Mouse (Mus musculus) brain, embryonic 14.5 days (tissue): Measurements from ENCODE around the gene Irf4.

Experiments used
- CTCF ChIP-seq: fragments of 200-500 bp; IDR thresholded peaks from 2 replicates; pipeline ENCODE4 v1.5.1; 2012; ENCODE audit warnings: inconsistent platforms, mild to moderate bottlenecking, moderate library complexity, borderline replicate concordance; ENCODE audit not compliant: insufficient read depth, insufficient read length; ENCODE audit errors: extremely low read depth
- POLR2A ChIP-seq: fragments of 200-500 bp; IDR thresholded peaks from 2 replicates; pipeline ENCODE4 v1.6.1; 2012; ENCODE audit warnings: mild to moderate bottlenecking, inconsistent platforms, borderline replicate concordance; ENCODE audit not compliant: poor library complexity, insufficient read depth, insufficient read length, severe bottlenecking; ENCODE audit errors: extremely low read depth

GRCm38 (mm10) chr13:30715060-30715459 is 34.0 kb upstream of the Irf4 start:
- no peak for TF ChIP-seq CTCF
- no peak for TF ChIP-seq POLR2A
